Mouse (Mus musculus) thymus, postnatal 25 days (tissue): Measurements from ENCODE around the gene Krtap10-4.
"Not testable (repeated sequence)": the region's sequence is repeated elsewhere in the genome, so short reads cannot be mapped to it uniquely, and the experiment has no call there.

ENCODE experiments used
- DNase-seq: peaks from one replicate; pipeline ENCODE4 v3.0.0; 2022

The Krtap10-4 gene

GRCm38 (mm10) chr10:77787876-77788275, 39.0 kb downstream of the Krtap10-4 start, which contains the start of gene Gm7137:
Gene Gm7137 (minus strand): TSS chr10:77788200.
- DNase-seq, result not testable (repeated sequence)

GRCm38 (mm10) chr10:77783396-77783795, 43.5 kb downstream of the Krtap10-4 start:
- not testable (repeated sequence) for DNase-seq

- DNase-seq, result not testable (repeated sequence)
These were observed 44.5 kb downstream of the Krtap10-4 start, which contains the start of gene Gm3250 for GRCm38 (mm10) chr10:77782442-77782841. Gene Gm3250 (minus strand): TSS chr10:77782542.

- not testable (repeated sequence) for DNase-seq
These were observed 50.1 kb downstream of the Krtap10-4 start, which contains the start of gene Gm7138 for GRCm38 (mm10) chr10:77776844-77777243. Gene Gm7138 (minus strand): TSS chr10:77776944.
